Mouse (Mus musculus): ENCODE results near the gene Kdm2a.

- TF ChIP-seq CTCF (IDR thresholded peaks at IDR 0.05; ENCODE audit: extremely low read depth, insufficient read depth, insufficient read length, insufficient replicate concordance) (no peak), POLR2A (IDR thresholded peaks at IDR 0.05; ENCODE audit: low read depth, low read length) (no peak)
Observed at GRCm38 (mm10) chr19:4295391-4295790, 102.7 kb downstream of the Kdm2a start.

All from spleen, adult 2 months (tissue).